Mouse (Mus musculus) E14TG2a.4 (cell line): ENCODE results near the gene Lysmd1.

Experiments
- CTCF ChIP-seq: conservative IDR thresholded peaks from 2 replicates; pipeline ENCODE4 v1.5.1; 2014; ENCODE audit warnings: low read length
- NANOG ChIP-seq: IDR thresholded peaks from 2 replicates; pipeline ENCODE4 v1.6.1; 2014; ENCODE audit warnings: borderline replicate concordance, low read length, mixed read lengths

DNA sequence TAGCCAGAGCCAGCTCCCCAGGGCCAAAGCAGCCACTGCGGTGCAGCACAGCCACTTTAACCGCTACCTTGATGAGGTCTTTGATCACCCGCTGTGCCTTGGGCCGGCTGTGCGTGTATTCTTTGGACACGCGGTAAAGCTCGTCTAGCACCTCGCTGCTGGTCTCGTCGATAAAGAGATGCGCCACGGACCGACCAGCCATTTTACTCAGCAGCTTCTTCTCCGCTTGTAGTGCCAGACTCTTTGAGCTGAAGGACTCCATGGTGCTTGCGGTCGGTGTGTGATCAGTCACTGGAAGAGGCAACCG, 6.4 kb downstream of the Lysmd1 start:
- TF ChIP-seq CTCF (no peak), NANOG (no peak)
